Mouse (Mus musculus) gastrocnemius, postnatal 36 days (tissue): ENCODE data around the gene Vmn1r180. TPM values are rescaled to one million over a fixed set of nuclear protein-coding genes. Genes with fewer than 3 reads are reported as not detected.
"Not testable (repeated sequence)": the region's sequence is repeated elsewhere in the genome, so short reads cannot be mapped to it uniquely, and the experiment has no call there.

Experiments used
- DNase-seq, 2 experiments: peaks; one replicate each; pipeline ENCODE4 v3.0.0; 2022
- intact Hi-C: fragments of 180-260 bp; cut with DNase I; formaldehyde crosslinking; loops from one replicate; pipeline ENCODE4 v1.15.1; 2025
- long read RNA-seq, 2 experiments: library from polyadenylated mRNA; stranded (forward); transcript quantifications; one replicate each; pipeline ENCODE4 v2.0.0; 2021
- total RNA-seq, 2 experiments: library from RNA; stranded (reverse); gene quantifications; 2 replicates each; pipeline ENCODE4 v1.2.3; 2021

Vmn1r180 gene
- not detected for total RNA-seq
- long read RNA-seq, experiment 1, result 0 reads
- long read RNA-seq, experiment 2, result 0 reads

DNA sequence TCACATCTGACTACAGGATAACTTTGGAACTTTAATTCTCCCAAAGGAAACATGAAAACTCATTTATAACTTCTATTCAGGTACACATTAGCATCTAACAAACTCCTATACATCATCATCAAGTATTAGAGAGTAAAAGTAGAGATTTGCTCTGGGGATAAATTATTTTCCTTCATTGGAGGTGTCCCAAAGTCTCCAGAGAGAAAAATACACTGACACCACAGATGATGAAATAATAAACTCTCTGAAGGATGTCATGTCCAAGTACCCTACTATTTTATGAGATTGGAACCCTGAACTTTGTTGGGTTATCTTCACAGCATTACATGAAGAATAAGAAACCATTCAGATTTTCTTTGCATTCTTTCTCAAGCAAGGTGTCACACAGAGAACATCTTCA is at the start of gene Vmn1r180:
Gene Vmn1r180, plus strand, starts transcription at position 301 of the 400 bp plus-strand sequence.
- no peak for DNase-seq
- intact Hi-C loops, result no loop called here

DNA sequence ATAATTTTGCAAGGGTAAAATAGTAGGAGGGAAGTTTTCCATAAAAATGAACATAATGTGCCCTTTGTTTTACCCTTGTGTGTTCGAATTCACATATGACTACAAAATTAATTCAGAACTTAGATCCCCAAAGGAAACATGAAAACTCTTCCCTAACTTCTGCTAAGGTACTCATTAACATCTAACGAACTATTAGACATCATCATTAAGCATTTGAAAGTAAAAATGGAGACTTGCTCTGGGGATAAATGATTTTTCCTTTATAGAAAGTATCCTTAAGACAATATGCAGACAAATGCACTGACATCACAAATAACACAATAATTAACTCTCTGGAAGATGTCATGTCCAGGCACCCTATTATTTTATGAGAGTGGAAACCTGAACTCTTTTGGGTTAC is 23.8 kb upstream of the Vmn1r180 start, which contains the start of gene Vmn1r179:
Gene Vmn1r179, plus strand, starts transcription at position 301 of the 400 bp plus-strand sequence.
- DNase-seq, result no peak
- intact Hi-C loops, result no loop called here

DNA sequence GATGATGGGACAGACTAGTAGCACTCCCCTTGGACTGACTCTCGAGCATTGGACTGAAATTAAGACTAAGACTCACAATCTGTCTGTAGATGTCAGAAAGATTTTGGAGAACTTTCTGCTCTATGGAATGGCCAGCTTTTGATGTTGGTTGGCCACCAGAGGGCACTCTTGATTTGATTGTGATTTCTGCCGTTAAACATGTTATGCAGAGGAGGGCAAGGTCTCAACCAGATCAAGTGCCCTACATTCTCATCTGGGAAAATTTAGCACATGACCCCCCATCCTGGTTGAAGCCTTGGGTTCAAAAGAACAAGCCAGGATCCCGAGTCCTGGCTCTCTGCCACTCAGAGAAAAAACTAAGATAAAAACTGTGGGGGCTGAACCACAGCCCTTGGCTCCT is 17.6 kb downstream of the Vmn1r180 start:
- intact Hi-C loops, DNase-seq: not testable (repeated sequence)

DNA sequence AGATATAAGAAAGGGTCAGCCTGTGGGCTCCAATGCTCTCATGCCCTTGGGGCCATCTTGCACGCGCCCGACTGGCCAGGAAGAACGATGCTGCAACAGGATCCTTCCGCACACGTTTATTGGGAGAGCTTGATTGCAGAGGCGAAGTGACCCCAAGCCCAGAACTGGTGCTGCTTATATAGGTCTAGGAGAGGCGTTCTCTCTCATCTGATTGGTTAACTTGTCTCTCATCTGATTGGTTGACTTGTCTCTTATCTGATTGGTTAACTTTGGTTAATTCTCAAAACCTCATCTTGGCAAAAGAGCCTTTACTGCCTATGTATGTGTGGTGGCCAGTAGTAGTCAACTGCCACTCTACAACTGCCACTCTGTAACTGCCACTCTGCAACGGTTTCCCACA is 23.9 kb downstream of the Vmn1r180 start, which contains the start of gene Vmn1r181:
Gene Vmn1r181, plus strand, starts transcription at position 301 of the 400 bp plus-strand sequence.
- not testable (repeated sequence) for DNase-seq

DNA sequence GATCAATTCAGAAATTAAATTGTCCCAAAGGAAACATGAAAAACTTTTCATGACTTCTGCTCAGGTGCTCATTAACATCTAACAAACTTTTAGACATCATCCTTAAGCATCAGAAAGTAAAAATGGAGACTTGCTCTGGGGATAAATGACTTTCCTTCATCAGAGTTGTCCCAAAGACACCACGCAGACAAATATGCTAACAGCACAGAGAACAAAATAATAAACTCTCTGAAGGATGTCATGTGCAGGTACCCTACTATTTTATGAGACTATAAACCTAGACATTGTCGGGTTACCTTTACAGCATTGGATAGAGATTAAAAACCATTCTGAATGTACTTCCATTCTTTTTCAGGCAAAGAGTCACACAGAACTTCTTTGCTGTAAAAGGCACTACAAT is 51.0 kb downstream of the Vmn1r180 start, which contains the start of gene V1rd19:
Gene V1rd19, plus strand, starts transcription at position 301 of the 400 bp plus-strand sequence.
- intact Hi-C loops, result no loop called here
- no peak for DNase-seq

More for the DNA sequence above, 23.9 kb downstream of the Vmn1r180 start, which contains the start of gene Vmn1r181:
- intact Hi-C loops, result not testable (repeated sequence)

Other genes starting within 250 kb of the Vmn1r180 start
- not detected for gene Vmn1r173, start 249.9 kb upstream of the Vmn1r180 start, total RNA-seq
- not detected for gene Vmn1r174, start 198.4 kb upstream of the Vmn1r180 start, total RNA-seq
- not detected for gene Vmn1r175, start 140.0 kb upstream of the Vmn1r180 start, total RNA-seq
- gene Vmn1r176, start 113.3 kb upstream of the Vmn1r180 start, total RNA-seq, result not detected
- not detected for gene Vmn1r177, start 84.2 kb upstream of the Vmn1r180 start, total RNA-seq
- gene Vmn1r178, start 58.6 kb upstream of the Vmn1r180 start, total RNA-seq, result not detected
- gene Vmn1r179, start 23.7 kb upstream of the Vmn1r180 start, total RNA-seq, result not detected
- gene Vmn1r181, start 24.0 kb downstream of the Vmn1r180 start, total RNA-seq, result not detected
- not detected for gene V1rd19, start 51.1 kb downstream of the Vmn1r180 start, total RNA-seq
- not detected for gene Vmn1r183, start 102.6 kb downstream of the Vmn1r180 start, total RNA-seq
- 10 to 100 TPM; 10.0 to 10.4 TPM for gene Zfp180, start 131.3 kb downstream of the Vmn1r180 start, total RNA-seq
- 1 to 10 TPM; 4.8 to 4.9 TPM for gene Zfp112, start 161.7 kb downstream of the Vmn1r180 start, total RNA-seq
- 1 to 10 TPM; 3.5 to 5.0 TPM for gene Zfp235, start 183.5 kb downstream of the Vmn1r180 start, total RNA-seq
- gene Zfp114, start 224.4 kb downstream of the Vmn1r180 start, total RNA-seq, result under 1 TPM; 0.33 to 0.35 TPM